Mouse (Mus musculus): ENCODE results near the gene Gm10696. TPM values are rescaled to one million over a fixed set of nuclear protein-coding genes. Genes with fewer than 3 reads are reported as not detected.
"Not testable (repeated sequence)": the region's sequence is repeated elsewhere in the genome, so short reads cannot be mapped to it uniquely, and the experiment has no call there.

The Gm10696 gene
- polyA plus RNA-seq (2012; rRNA removed), result not detected in 2 replicates

- DNase-seq (ENCODE audit: low spot score), result not testable (repeated sequence)
Observed at GRCm38 (mm10) chr3:94178093-94178492, at the start of gene Gm10696. Gm10696 (minus strand) TSS chr3:94178193.

GRCm38 (mm10) chr3:94196414-94196813 is 18.4 kb upstream of the Gm10696 start, which contains the start of gene Gm5286:
Gm5286 (plus strand) TSS chr3:94196714.
- not testable (repeated sequence) for DNase-seq (ENCODE audit: low spot score)

DNA sequence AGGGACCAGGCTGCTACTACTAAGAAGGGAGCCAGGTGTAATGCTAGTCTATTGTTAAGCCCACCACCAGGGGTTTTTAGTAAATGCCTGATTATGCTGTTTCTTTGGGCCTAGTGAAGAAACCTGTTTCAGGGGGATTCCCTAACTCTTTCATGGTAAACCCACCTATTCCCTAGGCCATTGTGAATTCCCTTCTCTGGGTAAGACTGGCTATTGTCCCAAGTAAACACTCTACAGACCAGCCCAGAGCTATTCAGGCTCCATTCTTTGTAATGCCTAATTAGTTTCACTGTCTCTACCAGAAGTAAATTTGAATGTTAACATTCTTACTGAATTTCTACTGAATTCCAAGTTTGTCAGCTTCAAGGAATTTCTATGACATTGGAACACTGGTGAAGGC is 10.6 kb downstream of the Gm10696 start:
- not testable (repeated sequence) for DNase-seq (ENCODE audit: low spot score)

Other genes with a start within 250 kb of the Gm10696 start
- not detected in 2 replicates for gene Gm9117, start 234.7 kb downstream of the Gm10696 start, polyA plus RNA-seq (2012; rRNA removed)
- gene Tdpoz5, start 216.9 kb downstream of the Gm10696 start, polyA plus RNA-seq (2012; rRNA removed), result not detected in 2 replicates
- not detected in 2 replicates for gene Gm9125, start 123.3 kb downstream of the Gm10696 start, polyA plus RNA-seq (2012; rRNA removed)
- gene Gm10697, start 105.5 kb downstream of the Gm10696 start, polyA plus RNA-seq (2012; rRNA removed), result not detected in 2 replicates
- gene Gm5286, start 18.5 kb upstream of the Gm10696 start, polyA plus RNA-seq (2012; rRNA removed), result not detected in 2 replicates
- not detected in 2 replicates for gene Gm4778, start 85.8 kb upstream of the Gm10696 start, polyA plus RNA-seq (2012; rRNA removed)
- gene Them4, start 131.9 kb upstream of the Gm10696 start, polyA plus RNA-seq (2012; rRNA removed), result 4.7 and 4.9 TPM in 2 replicates
- not detected in 2 replicates for gene Them5, start 163.9 kb upstream of the Gm10696 start, polyA plus RNA-seq (2012; rRNA removed)
- gene C2cd4d, start 184.2 kb upstream of the Gm10696 start, polyA plus RNA-seq (2012; rRNA removed), result 0.31 and 0.40 TPM in 2 replicates
- 12.8 and 13.3 TPM in 2 replicates for gene Rorc, start 194.6 kb upstream of the Gm10696 start, polyA plus RNA-seq (2012; rRNA removed)
- gene Lingo4, start 220.3 kb upstream of the Gm10696 start, polyA plus RNA-seq (2012; rRNA removed), result 0.06 and 0.10 TPM in 2 replicates
- gene Tdrkh, start 235.1 kb upstream of the Gm10696 start, polyA plus RNA-seq (2012; rRNA removed), result 2.2 and 2.3 TPM in 2 replicates